Mouse (Mus musculus): ENCODE results near the gene Hmgcl. TPM values are rescaled to one million over a fixed set of nuclear protein-coding genes. Genes with fewer than 3 reads are reported as not detected.

Hmgcl gene
- polyA plus RNA-seq, 1 experiment from 2014 or later = 66.1 TPM

- Histone ChIP-seq H3K36me3 (ENCODE audit: control insufficient read depth, insufficient read depth, low read length) (peaks cover 10% of the 10 kb centered on the region; the same call in 1 of the 2 replicates), H3K9ac (replicated peaks; ENCODE audit: low read depth, low read length) (no peak overlapping the region), H3K27me3 (ENCODE audit: control insufficient read depth, insufficient read depth, low read length) (no peaks in the 10 kb centered on the region), H3K27ac (ENCODE audit: low read depth, low read length) (no peak overlapping the region), H3K4me3 (ENCODE audit: low read depth, low read length) (no peak overlapping the region), H3K9me3 (ENCODE audit: control insufficient read depth, low read length) (no peaks in the 10 kb centered on the region), H3K4me2 (ENCODE audit: low read depth, low read length) (no peak overlapping the region), H3K4me1 (ENCODE audit: control insufficient read depth, insufficient read depth, low read length) (peaks cover 14% of the 10 kb centered on the region; the same call in 1 of the 2 replicates)
- WGBS = 93% methylated on average over 5 of the region's 5 CpGs
- ATAC-seq (ENCODE audit: low read depth) = no peak
These were observed 15.5 kb downstream of the Hmgcl start for GRCm38 (mm10) chr4:135961709-135962108.

DNA sequence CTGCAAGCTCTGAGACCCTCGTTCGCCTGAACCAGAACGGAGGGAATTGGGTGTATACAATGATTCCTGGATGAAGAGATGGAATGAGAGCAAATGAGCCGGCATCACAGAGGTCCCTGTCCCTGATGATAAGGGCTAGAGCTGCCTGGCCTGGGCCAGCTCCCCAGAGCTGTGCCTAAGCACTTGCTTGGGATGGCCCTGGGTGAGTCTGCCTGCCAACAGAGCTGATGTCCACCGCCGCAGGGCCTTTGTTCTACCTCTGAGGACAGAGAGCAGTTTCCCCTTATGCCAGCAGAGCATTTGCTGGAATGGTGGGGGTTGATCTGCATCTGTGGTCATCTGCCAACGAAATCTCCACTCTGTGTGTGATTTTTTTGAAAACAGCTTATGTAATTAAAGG is 15.9 kb downstream of the Hmgcl start:
- H3K4me2 ChIP-seq (ENCODE audit: low read depth, low read length) = no peak overlapping the region
- H3K4me1 ChIP-seq (ENCODE audit: control insufficient read depth, insufficient read depth, low read length) = peaks cover 14% of the 10 kb centered on the region; the same call in 1 of the 2 replicates
- H3K36me3 ChIP-seq (ENCODE audit: control insufficient read depth, insufficient read depth, low read length) = peaks cover 14% of the 10 kb centered on the region; the same call in 1 of the 2 replicates
- ATAC-seq (ENCODE audit: low read depth) = no peak
- no peak overlapping the region for H3K4me3 ChIP-seq (ENCODE audit: low read depth, low read length)
- no peaks in the 10 kb centered on the region for H3K9me3 ChIP-seq (ENCODE audit: control insufficient read depth, low read length)
- no peak overlapping the region for H3K27ac ChIP-seq (ENCODE audit: low read depth, low read length)
- H3K27me3 ChIP-seq (ENCODE audit: control insufficient read depth, insufficient read depth, low read length) = no peaks in the 10 kb centered on the region
- H3K9ac ChIP-seq (replicated peaks; ENCODE audit: low read depth, low read length) = no peak overlapping the region
- 91% methylated on average over 7 of the region's 7 CpGs for WGBS

- H3K4me2 ChIP-seq (ENCODE audit: low read depth, low read length) = peak overlapping the region; percentile 76
- H3K27me3 ChIP-seq (ENCODE audit: control insufficient read depth, insufficient read depth, low read length) = no peaks in the 10 kb centered on the region
- WGBS = 7% methylated on average over 15 of the region's 15 CpGs
- ATAC-seq (ENCODE audit: low read depth) = 0 out of 2 replicates have a peak, but pooled peaks have one; percentile 5
- peaks cover 18% of the 10 kb centered on the region; the same call in 1 of the 2 replicates for H3K36me3 ChIP-seq (ENCODE audit: control insufficient read depth, insufficient read depth, low read length)
- H3K9me3 ChIP-seq (ENCODE audit: control insufficient read depth, low read length) = no peaks in the 10 kb centered on the region
- H3K4me1 ChIP-seq (ENCODE audit: control insufficient read depth, insufficient read depth, low read length) = peaks cover 14% of the 10 kb centered on the region; the same call in 1 of the 2 replicates
- peak overlapping the region; percentile 80 for H3K9ac ChIP-seq (replicated peaks; ENCODE audit: low read depth, low read length)
- peak overlapping the region; percentile 49 for H3K4me3 ChIP-seq (ENCODE audit: low read depth, low read length)
- H3K27ac ChIP-seq (ENCODE audit: low read depth, low read length) = peak overlapping the region; percentile 88
These were observed 16.7 kb downstream of the Hmgcl start for GRCm38 (mm10) chr4:135962946-135963345.

GRCm38 (mm10) chr4:135963457-135964193 is 17.4 kb downstream of the Hmgcl start, which contains the start of gene Gale:
TSS of gene Gale (plus strand) at chr4:135963727.
- Histone ChIP-seq H3K27ac (ENCODE audit: low read depth, low read length) (peak within 1 kb of the TSS; percentile 88), H3K27me3 (ENCODE audit: control insufficient read depth, insufficient read depth, low read length) (no peaks in the 10 kb centered on the region), H3K9me3 (ENCODE audit: control insufficient read depth, low read length) (no peaks in the 10 kb centered on the region), H3K4me1 (ENCODE audit: control insufficient read depth, insufficient read depth, low read length) (peaks cover 14% of the 10 kb centered on the region; the same call in 1 of the 2 replicates), H3K4me2 (ENCODE audit: low read depth, low read length) (peak within 1 kb of the TSS; percentile 76), H3K36me3 (ENCODE audit: control insufficient read depth, insufficient read depth, low read length) (peaks cover 25% of the 10 kb centered on the region), H3K9ac (replicated peaks; ENCODE audit: low read depth, low read length) (peak within 1 kb of the TSS; percentile 80), H3K4me3 (ENCODE audit: low read depth, low read length) (peak within 1 kb of the TSS; percentile 49)
- WGBS = under 1% methylated on average over 56 of the region's 56 CpGs
- peak; percentile 96 for ATAC-seq (ENCODE audit: low read depth)

GRCm38 (mm10) chr4:135964426-135964825 is 18.2 kb downstream of the Hmgcl start:
- peak overlapping the region; percentile 49 for H3K4me3 ChIP-seq (ENCODE audit: low read depth, low read length)
- peak overlapping the region; percentile 80 for H3K9ac ChIP-seq (replicated peaks; ENCODE audit: low read depth, low read length)
- no peaks in the 10 kb centered on the region for H3K27me3 ChIP-seq (ENCODE audit: control insufficient read depth, insufficient read depth, low read length)
- H3K4me2 ChIP-seq (ENCODE audit: low read depth, low read length) = peak overlapping the region; percentile 76
- no peak overlapping the region for H3K27ac ChIP-seq (ENCODE audit: low read depth, low read length)
- H3K4me1 ChIP-seq (ENCODE audit: control insufficient read depth, insufficient read depth, low read length) = peaks cover 14% of the 10 kb centered on the region; the same call in 1 of the 2 replicates
- 4% methylated on average over 12 of the region's 12 CpGs for WGBS
- H3K36me3 ChIP-seq (ENCODE audit: control insufficient read depth, insufficient read depth, low read length) = peaks cover 32% of the 10 kb centered on the region
- no peaks in the 10 kb centered on the region for H3K9me3 ChIP-seq (ENCODE audit: control insufficient read depth, low read length)
- no peak for ATAC-seq (ENCODE audit: low read depth)

DNA sequence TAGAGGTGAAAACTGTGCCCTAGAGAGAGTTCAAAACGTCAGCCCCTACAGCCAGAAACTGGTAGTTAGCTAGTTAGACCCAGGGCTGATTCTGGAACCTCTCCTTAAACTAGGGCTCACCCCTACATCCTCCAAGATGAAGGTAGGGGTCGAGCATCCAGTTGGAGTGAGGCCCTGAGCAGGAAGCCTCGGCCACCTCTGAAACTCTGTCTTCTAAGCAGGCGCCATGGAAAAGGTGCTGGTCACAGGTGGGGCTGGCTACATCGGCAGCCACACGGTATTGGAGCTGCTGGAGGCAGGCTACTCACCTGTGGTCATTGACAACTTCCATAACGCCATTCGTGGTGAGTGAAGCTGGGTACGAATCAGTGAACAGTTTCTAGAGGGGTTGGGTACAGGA is 18.9 kb downstream of the Hmgcl start:
- no peak overlapping the region for H3K27ac ChIP-seq (ENCODE audit: low read depth, low read length)
- 89% methylated on average over 9 of the region's 9 CpGs for WGBS
- no peaks in the 10 kb centered on the region for H3K9me3 ChIP-seq (ENCODE audit: control insufficient read depth, low read length)
- ATAC-seq (ENCODE audit: low read depth) = no peak
- H3K4me3 ChIP-seq (ENCODE audit: low read depth, low read length) = no peak overlapping the region; the same call in 1 of the 2 replicates
- no peak overlapping the region for H3K4me2 ChIP-seq (ENCODE audit: low read depth, low read length)
- H3K36me3 ChIP-seq (ENCODE audit: control insufficient read depth, insufficient read depth, low read length) = peaks cover 37% of the 10 kb centered on the region
- H3K27me3 ChIP-seq (ENCODE audit: control insufficient read depth, insufficient read depth, low read length) = no peaks in the 10 kb centered on the region
- H3K4me1 ChIP-seq (ENCODE audit: control insufficient read depth, insufficient read depth, low read length) = peaks cover 14% of the 10 kb centered on the region; the same call in 1 of the 2 replicates
- H3K9ac ChIP-seq (replicated peaks; ENCODE audit: low read depth, low read length) = no peak overlapping the region

GRCm38 (mm10) chr4:135966283-135966682 is 20.0 kb downstream of the Hmgcl start:
- Histone ChIP-seq H3K4me2 (ENCODE audit: low read depth, low read length) (no peak overlapping the region), H3K4me1 (ENCODE audit: control insufficient read depth, insufficient read depth, low read length) (peaks cover 15% of the 10 kb centered on the region), H3K36me3 (ENCODE audit: control insufficient read depth, insufficient read depth, low read length) (peaks cover 35% of the 10 kb centered on the region), H3K27me3 (ENCODE audit: control insufficient read depth, insufficient read depth, low read length) (no peaks in the 10 kb centered on the region), H3K9ac (replicated peaks; ENCODE audit: low read depth, low read length) (no peak overlapping the region), H3K27ac (ENCODE audit: low read depth, low read length) (no peak overlapping the region), H3K4me3 (ENCODE audit: low read depth, low read length) (no peak overlapping the region), H3K9me3 (ENCODE audit: control insufficient read depth, low read length) (no peaks in the 10 kb centered on the region)
- ATAC-seq (ENCODE audit: low read depth) = no peak
- 92% methylated on average over 16 of the region's 16 CpGs for WGBS

GRCm38 (mm10) chr4:135967086-135967760 is 21.0 kb downstream of the Hmgcl start:
- H3K9me3 ChIP-seq (ENCODE audit: control insufficient read depth, low read length) = no peaks in the 10 kb centered on the region
- H3K4me3 ChIP-seq (ENCODE audit: low read depth, low read length) = no peak overlapping the region
- no peak overlapping the region for H3K27ac ChIP-seq (ENCODE audit: low read depth, low read length)
- peaks cover 31% of the 10 kb centered on the region for H3K36me3 ChIP-seq (ENCODE audit: control insufficient read depth, insufficient read depth, low read length)
- no peak overlapping the region for H3K9ac ChIP-seq (replicated peaks; ENCODE audit: low read depth, low read length)
- no peak overlapping the region for H3K4me2 ChIP-seq (ENCODE audit: low read depth, low read length)
- ATAC-seq (ENCODE audit: low read depth) = no peak
- 94% methylated on average over 18 of the region's 18 CpGs for WGBS
- H3K27me3 ChIP-seq (ENCODE audit: control insufficient read depth, insufficient read depth, low read length) = no peaks in the 10 kb centered on the region
- peaks cover 21% of the 10 kb centered on the region for H3K4me1 ChIP-seq (ENCODE audit: control insufficient read depth, insufficient read depth, low read length)
